Mouse (Mus musculus): ENCODE results near the gene Acrv1.
"Not testable (repeated sequence)": the region's sequence is repeated elsewhere in the genome, so short reads cannot be mapped to it uniquely, and the experiment has no call there.

Gene Acrv1

DNA sequence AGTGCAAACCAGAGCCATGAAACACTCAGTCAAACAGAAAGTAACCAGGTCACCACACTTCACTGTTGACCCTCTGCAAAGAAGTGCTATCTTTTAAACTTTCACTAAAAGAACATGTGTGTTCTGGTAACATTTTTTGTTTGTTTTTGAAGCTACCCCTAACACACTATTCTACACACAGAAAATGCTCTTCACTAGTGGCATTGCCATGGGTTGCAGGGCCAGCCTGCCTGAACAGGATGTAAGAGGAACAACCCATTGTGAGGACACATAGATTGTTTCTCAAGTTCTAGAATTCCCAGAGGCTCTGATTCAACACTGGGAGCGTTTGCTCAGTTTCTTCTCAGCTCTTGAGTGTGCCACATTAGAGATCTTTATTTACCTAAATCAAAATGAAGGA lies at the start of gene Acrv1:
Gene Acrv1 (plus strand): TSS at position 301 of the 400 bp plus-strand sequence.
- no peak for DNase-seq (ENCODE audit: low spot score in 2 of 2)

DNA sequence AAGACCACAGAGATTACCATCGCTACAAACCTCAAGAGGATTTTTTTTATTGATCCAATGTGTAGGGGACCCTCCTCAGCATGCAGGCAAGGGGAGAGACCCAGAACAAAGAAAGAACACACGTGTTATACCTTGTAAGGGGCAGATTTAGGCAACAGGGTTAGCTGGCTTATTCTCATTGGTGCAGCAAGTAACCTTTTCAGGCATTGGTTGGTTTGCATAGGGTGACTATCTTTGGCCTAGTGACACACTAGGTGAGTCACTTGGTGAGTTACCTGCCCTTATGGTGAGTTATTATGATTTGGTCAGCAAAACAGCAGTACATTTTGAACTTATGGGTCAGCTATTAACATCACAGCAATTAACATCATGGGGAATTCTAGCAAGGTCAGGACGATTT lies 49.7 kb upstream of the Acrv1 start, which contains the start of gene A630095E13Rik:
Gene A630095E13Rik (minus strand): TSS at position 101 of the 400 bp plus-strand sequence.
- not testable (repeated sequence) for DNase-seq (ENCODE audit: low spot score in 2 of 2)

DNA sequence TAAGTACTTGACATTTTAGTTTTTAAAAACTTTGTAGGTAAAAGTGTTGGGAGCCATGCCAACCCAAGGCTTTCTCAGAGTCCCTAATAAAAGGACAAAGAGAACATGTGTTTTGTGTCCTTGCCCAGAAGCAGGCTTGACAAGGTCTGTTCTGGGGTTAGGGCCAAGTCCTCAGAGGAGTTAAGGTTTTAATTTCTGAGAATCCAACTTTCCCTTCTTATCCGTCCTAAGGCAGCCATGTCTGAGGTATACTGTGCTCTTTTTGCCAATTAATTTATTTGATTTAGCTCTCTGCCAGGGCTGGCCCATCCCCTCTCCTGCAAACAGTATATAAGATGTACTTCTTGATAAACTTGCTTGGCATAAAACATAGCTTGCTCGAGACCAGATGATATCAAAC lies 11.6 kb upstream of the Acrv1 start:
- DNase-seq (ENCODE audit: low spot score in 2 of 2): no peak

DNA sequence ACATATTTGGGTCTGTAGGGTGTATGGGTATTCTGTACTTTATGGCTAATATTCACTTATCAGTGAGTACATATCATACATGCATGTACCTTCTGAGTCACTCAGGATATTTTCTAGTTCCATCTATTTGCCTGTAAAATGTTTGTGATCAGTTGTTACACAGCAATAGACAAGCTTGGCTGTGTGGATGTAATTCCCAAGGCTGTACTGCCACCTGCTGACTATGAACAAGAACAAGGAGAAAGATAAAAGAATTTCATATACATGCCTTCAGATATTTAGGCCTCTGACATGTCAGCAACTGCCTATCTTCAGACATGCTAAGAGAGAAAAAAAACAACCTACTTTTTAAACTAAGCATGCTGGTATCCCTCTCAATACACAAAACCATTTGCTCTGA lies 5.7 kb upstream of the Acrv1 start:
- no peak for DNase-seq (ENCODE audit: low spot score in 2 of 2)

DNA sequence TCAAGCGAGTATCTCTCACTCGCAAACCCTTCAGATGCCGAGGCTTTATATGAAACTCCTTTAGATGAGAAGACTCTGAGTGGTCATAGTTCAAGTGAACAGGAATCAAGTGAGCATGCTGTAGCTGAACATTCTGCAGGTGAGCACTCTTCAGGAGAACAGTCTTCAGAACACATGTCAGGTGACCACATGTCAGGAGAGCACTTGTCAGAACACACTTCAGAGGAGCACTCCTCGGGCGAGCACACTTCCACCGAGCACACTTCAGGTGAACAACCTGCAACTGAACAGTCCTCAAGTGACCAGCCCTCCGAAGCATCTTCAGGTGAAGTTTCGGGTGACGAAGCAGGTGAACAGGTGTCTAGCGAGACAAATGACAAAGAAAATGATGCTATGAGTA lies 1.3 kb downstream of the Acrv1 start:
- DNase-seq (ENCODE audit: low spot score in 2 of 2): no peak

DNA sequence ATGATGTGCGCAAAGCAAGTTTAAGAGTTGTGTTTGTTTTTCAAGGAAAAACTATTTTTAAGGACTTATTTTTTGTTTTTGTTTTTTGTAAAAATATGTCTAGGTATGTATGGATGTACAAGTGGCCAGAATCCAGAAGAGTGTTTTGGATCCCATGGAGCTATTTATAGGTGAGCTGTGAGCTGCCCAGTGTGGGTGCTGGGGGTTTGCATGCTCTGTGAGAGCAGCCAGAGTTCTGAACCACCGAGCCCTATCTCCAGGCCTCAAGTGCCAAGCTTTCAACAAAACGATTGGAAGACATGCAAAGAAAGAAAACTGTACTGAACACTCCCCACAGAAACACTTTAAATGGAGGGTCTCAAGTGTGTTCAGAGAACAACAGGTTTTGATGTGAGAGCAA lies 12.9 kb downstream of the Acrv1 start:
- no peak for DNase-seq (ENCODE audit: low spot score in 2 of 2)

DNA sequence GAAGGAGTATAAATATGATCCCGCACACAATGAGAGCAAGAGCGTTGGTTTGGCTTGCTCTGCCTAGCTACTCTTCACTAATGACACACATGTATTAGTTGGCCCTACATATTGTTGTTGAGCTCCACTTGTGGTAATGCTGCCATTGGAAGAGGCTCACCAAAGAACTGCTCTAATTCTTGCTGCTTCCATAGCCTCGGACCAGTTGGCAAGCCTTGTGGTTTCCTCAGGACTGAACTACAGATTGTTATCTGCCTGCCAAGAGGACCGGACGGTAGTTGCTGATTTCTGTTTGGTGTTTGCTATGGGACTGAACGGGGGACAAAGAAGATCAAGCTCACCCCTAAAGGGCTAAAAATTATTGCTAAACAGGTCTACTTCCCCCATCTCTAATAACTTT lies 14.3 kb downstream of the Acrv1 start:
- DNase-seq (ENCODE audit: low spot score in 2 of 2): no peak

DNA sequence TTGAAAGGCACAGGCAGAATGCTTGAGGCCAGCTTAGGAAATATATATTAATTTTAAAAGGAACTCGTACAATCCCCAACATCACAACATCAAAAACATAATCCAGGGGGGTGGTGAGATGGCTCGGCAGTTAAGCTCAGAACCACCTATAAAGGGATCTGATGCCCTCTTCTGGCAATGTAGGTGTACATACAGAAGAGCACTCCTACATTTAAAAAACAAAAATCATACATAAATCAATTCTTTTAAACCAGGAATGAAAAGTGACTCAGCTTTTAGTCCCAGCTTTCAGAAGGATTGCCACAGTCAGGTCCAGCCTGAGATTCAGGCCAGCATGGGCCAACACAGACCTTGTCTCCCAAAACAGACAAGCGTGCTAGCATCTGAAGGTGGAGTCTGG lies 23.6 kb downstream of the Acrv1 start:
- no peak for DNase-seq (ENCODE audit: low spot score in 2 of 2)

DNA sequence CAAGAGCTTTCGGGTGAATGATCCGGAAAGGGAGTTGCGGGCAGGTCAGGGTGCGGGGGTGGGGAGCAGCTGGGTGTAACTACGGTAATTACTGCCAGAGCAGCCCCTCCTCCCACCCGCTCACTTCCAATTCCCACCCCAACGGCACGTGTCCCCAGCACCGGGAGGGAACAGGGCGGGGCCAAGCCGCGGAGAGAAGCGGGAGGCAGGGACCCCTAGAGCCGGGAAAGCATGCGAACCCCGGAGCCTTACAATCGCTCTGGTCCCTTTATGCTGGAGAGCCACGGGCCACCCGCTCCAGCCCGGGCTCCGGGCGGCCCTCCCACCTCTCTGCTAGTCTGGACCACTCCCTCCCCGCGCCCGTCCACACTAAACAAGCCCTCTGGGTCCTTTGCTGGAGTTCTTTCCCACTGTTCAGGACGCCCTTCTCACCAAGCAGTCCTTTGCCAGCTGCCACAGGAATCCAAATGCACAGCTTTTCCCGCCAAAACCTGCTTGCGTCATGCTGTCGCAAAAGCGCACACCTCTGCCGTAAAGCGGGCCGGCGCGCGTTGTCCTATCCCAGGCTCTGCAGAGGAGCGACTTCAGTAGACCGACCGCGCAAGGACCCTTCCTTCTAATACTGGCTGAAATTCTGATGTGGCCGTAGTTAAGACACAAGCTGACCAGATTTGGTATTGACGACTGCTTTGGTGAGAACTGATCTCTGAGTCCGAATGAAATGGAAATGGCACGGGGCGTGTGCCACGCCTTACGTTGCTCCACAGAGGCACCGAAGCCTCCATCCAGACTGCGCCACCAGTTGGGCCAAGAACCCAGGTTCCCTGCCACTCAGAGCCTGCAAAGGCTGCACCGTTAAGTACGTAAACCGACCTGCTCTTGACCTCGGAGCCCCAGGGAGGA lies 33.4 kb downstream of the Acrv1 start:
- DNase-seq (ENCODE audit: low spot score in 2 of 2): peak; percentile 87 to 94

DNA sequence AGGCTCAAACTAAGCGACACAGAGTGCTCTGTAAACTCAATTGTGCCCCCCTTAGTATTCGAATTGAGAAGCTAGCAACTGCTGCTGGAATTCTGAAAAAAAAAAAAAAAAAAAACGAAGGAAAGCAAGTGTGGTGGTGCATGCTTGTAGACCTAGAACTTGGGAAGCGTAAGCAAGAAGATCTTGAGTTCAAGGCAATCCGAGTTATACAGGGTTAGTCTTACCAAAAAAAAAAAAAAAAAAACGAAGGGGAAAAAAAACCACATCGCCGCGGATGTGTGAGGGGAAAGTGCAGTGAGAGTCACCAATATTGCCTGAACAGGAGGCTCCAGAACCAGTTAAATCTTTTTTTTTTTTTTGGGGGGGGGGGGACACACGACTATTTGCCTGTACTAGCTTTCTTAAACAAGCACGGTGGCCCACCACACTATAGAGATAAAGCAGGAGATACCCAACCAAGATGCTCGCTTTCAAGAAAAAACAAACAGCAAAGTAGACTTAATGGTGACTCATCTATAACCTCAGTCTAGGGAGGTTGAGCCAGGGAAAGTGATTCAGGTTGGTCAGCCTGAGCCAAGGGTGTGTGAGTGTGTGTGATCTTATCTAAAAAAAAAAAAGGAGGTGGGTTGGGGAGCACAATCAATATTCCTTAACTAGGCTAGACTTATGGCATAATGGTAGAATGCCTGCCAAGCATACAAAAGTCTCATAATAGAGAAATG lies 34.2 kb downstream of the Acrv1 start, which contains the start of gene Chek1:
Gene Chek1 (minus strand): TSS at position 32 of the 722 bp plus-strand sequence.
- DNase-seq (ENCODE audit: low spot score in 2 of 2): no peak
